Mouse (Mus musculus): ENCODE data around the gene Scd3.
"Not testable (repeated sequence)": the region's sequence is repeated elsewhere in the genome, so short reads cannot be mapped to it uniquely, and the experiment has no call there.

The Scd3 gene

DNA sequence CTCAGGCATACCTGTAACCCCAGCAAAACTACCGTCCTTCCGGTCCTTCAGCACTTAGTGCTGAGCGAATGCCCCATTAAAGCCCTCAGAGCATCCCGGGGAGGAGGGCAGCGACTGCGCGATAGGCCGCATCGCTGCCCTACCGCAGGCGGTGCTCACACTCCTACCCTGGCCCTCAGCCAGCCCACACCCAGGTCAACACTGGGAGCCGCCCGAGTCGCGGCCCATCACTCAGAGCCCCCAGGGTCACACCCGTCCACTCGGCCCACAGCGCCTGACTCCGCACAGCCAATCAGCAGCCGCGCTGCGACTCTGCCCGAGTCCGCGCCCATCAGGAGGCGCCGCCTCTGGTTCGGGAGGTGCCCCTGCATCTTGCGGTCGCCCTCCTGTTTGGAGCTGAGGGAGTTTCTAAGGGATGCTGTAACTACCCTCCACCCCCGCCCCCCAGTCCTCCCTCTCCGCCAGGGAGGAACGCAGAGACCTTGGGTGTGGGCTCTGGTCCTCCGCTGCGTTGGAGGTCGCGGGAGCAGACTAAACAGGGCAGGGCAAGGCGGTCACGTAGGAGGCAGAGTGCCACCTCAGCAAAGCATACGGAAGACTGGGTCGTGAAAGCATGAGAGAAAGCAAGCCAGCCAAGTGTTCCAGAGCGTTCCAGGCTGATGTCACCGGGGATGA, 63.9 kb downstream of the Scd3 start:
- in situ Hi-C loops (cut with MboI, MseI): no loop called here

DNA sequence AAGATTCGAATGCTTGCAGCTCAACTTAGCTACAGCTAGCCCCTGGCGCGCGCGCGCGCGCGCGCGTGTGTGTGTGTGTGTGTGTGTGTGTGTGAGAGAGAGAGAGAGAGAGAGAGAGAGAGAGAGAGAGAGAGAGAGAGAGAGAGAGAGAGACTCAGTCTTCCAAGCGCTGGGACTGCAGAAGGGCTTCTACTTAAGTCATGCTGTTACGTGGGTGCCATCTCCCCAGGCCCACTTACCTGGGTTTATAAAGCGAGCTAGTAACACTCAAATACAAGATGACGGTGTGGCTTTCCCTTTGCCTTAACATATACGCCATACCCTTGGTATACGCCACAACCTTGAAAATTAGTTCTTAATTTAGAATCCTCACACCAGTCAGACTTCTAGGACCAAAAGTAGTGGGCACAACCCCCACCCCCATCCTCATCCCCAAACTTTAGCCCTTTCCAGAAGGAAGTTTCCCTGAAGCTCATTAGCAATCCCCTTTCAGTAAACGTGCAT, 64.5 kb downstream of the Scd3 start:
- in situ Hi-C loops (cut with MboI, MseI): no loop called here

DNA sequence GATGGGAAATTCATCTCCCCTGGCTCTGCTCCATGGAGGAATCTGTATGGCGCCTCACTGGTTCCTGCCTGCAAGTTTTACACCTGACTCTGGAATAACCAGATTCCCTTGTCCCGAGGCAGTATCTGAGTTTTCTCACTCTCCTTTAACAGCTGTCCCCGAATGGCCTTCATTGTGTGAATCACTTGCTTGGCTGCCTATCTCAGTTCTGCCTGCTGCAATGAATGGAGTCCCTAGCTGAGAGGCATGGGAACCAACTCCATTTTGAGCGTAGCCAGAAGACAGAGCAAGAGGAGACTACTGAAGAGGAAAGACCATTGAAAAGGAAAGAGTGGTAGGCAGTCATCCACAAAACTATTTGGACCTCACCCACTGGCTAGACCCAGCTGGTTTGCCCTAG, 70.6 kb downstream of the Scd3 start:
- in situ Hi-C loops (cut with MboI, MseI): loop anchor here (10.0 kb wide), 1 partner anchor 599 kb away; the partner anchor contains the start of gene Slc25a28

DNA sequence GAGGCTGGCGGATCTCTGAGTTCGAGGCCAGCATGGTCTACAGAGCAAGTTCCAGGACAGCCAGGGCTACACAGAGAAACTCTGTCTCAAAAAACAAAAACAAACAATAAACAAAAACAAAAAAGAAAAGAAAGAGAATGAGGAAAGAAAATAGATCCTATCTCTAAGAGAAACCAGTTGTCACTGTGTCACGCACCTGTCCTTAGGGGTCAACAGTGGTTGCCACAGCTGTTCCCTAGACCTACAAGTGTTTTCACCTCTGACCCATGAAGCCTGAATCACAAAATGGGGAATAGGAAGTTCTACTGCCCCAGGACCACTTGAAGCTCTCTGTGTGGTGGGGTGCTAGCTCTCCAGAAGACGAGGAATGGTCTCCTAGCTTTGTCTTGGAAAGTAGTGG, 71.4 kb downstream of the Scd3 start:
- in situ Hi-C loops (cut with MboI, MseI): loop anchor here (10.0 kb wide), 1 partner anchor 600 kb away; the partner anchor contains the start of gene Slc25a28

DNA sequence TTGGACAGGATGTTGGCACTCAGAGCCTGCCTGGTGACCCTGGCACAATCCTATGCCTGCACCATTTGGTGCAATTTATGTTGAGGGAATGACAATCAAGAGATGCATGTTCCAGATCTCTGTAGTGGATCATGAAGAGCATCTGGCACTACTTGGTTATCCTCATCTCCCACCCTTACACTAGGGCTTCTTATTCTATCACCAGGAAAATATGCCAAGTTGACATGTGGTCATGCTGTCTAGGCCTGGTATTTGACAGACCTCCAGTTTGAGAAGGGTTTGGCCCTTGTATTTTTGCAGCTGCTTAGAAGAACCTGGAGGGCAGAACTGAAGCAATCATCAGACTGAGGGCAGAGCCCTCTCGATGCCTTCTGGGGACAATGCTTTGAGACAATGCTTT, 72.3 kb downstream of the Scd3 start:
- in situ Hi-C loops (cut with MboI, MseI): loop anchor here (10.0 kb wide), 1 partner anchor 601 kb away; the partner anchor contains the start of gene Slc25a28

DNA sequence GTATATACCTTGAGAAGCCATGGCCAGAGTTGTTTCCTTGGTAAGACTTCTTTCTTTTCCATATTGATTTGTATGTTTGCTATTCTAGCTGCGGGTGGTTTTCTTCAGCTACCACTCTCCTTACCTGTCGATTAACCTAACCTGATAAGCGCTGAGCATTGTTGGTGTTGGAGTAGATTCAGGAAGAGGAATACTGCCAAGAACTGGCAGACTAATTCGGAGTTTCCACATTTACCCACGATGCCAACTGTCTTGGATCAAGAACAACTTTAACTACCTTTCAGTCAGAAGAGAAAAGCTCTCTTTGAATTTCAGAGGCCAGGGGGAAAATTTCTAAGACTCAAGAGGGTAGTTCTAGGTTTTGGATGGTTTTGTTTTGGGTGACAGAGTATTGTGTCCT, 73.8 kb downstream of the Scd3 start:
- in situ Hi-C loops (cut with MboI, MseI): loop anchor here (10.0 kb wide), 1 partner anchor 602 kb away; the partner anchor contains the start of gene Slc25a28

DNA sequence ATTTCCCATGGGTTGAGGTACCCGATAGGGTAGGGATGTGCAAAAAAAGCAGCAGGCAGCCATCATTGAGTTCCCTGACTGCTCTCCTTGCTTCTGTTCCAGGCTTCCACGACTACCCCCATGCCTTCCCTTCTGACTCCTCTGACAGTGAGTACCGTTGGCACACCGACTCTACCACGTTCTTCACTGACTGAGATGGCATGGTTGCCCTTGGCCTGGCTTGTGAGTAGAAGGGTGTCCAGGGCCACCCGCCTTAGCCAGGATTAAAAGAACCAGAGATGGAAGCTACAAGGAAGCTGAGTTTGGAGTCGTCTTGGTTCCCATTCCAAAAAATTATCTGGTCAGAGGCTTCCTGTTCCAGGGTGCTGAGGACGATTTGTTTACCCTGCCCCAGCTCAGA, 74.9 kb downstream of the Scd3 start:
- in situ Hi-C loops (cut with MboI, MseI): loop anchor here (10.0 kb wide), 1 partner anchor 603 kb away; the partner anchor contains the start of gene Slc25a28

DNA sequence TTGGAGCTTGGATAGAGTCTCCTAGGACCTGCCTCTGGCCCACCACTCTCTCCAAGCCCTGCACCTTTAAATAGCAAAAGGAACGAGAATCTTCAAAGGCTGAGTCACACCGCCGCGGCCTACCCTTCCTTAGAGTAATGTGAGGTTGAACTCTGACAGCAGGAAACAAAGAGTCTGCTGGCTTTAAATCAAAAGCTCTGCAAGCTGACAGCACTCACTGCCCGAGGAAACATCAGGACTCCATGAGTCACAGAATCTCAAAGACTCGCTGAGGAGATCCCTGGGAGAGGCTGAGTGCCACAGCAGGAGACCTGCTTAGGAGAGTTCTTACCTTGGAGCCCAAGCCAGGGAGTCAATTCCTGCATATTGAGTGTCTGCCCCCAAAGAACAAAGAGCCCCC, 77.7 kb downstream of the Scd3 start:
- in situ Hi-C loops (cut with MboI, MseI): no loop called here

DNA sequence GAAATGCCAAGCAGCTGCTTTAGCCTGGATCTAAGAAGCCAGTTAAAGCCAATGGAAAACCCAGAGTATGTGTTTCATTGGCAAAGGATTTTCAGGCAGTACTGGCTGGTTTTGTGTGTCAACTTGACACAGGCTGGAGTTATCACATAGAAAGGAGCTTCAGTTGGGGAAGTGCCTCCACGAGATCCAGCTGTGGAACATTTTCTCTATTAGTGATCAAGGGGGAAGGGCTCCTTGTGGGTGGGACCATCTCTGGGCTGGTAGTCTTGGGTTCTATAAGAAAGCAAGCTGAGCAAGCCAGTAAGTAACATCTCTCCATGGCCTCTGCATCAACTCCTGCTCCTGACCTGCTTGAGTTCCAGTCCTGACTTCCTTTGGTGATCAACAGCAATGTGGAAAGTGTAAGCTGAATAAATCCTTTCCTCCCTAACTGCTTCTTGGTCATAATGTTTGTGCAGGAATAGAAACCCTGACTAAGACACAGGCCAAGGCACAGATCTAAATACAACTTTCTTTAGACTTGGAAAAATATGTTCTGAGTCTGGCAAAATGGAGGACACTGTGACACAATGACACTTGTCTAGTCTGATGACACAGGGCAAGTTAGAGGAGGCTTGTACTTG, 78.9 kb downstream of the Scd3 start:
- in situ Hi-C loops (cut with MboI, MseI): not testable (repeated sequence)

DNA sequence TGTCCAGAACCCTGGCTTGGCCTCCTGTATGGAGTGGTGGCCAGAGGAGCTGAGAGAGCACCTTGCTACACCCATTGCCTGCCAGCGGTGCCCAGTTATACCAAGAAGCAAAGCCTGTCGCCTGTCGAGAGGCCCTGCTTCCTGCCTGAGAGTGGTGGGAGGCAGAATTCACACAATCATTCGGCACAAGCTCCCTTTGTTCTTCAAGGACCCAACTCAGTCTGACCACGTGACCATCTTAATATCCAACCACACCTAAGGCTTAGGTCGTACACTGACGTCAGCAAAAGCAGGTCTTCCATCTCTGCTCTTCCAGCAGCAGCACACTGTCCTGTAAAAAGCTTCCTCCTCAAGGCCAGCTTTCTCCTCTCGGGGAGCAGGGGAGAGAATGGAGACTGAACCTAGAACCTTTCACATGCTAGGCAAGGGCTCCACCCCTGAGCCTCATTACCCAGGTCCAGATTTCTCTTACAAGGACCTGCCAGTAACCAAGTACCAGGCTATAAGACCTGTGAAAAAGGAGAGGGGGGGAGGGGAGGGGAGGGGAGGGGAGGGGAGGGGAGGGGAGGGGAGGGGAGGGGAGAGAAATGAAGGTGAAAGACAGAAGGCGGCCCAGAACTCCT, 79.6 kb downstream of the Scd3 start:
- in situ Hi-C loops (cut with MboI, MseI): no loop called here

DNA sequence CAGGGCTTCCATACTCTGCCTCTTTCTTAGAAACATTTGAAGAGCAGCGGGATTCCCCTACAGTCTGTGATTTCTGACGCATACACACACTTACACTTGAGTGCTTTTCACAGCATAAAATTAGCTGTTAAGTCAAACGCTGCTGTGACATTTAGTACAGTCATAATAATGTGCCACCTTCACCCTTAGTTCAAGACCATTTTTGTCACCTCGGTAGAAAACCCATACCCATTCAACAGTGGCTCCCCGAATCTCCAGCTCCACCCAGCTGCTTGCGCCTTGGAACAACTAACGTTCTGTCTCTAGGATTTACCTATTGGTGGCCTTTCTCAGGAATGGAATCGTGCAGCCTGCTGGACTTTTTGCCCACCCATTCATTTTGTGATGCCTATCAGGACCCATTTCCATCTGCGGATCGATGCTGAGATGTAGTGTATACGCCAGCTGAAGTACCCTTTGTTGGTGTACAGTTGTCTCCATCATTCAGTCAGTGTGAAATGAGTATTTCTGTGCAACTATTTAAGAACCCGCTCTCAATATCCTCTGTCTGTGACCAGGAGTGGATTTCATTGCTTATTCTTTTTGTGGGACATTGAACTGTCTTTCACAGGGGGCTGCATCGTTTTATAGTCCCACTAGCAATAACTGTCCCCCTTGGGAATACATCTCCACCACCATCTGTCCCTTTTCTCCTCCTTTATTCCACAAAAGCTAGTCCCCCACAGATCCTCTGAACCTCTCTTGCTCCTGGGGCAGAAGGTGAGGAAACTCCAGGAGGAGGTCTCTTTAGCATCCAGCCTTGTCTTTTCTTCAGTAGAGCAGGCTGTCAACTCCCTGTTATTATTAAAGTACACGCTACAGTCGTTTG, 80.3 kb downstream of the Scd3 start:
- in situ Hi-C loops (cut with MboI, MseI): no loop called here

DNA sequence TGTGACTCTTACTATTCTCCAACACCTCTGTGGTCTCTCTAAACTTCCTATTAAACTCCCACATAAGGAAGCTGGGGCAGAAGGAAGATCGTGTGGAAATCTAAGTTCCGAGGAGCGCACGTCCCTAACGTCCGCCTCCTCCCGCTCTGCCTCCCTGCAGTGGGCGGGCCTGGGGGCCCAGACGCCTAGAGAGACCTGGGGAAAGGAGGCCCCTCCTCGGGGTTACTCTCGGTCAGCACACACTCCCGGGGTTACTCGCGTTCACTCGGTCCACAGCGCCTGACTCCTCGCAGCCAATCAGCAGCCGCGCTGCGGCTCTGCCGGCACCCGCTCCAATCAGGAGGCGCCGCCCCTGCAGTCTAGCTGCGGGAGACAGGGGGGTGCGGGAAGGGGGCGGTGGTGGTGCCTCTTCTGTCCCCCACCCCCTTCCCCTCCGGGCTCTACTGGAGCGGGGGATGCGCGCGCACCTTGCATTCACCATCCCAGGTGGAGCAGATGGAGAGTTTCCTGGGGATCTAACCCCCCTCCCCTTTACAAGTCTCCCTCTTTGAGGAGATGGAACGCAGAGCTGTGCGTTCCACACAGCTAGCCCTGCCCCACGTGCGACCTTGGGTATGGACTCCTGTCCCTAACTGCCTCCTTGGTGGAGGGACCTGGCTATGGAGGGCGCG, 81.1 kb downstream of the Scd3 start:
- in situ Hi-C loops (cut with MboI, MseI): no loop called here

DNA sequence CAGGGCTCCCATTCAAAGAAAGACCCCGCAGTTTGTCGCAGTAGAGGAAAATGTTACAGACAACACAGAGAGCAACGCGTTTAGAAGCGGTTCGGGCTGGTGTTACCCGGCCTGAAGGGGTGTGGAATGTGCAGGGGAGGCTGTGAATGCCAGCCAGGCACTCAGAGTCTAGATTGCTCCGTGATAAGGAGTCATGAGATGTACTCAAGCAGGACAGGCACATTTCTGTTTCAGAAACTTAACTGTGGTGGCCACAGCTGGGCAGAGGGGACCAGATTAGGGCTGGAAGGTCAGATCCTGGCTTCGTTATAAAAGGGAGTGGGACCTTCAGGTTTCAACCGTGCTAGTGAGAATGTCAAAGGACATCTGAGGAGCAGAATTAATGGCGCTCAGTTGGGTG, 81.7 kb downstream of the Scd3 start:
- in situ Hi-C loops (cut with MboI, MseI): no loop called here

DNA sequence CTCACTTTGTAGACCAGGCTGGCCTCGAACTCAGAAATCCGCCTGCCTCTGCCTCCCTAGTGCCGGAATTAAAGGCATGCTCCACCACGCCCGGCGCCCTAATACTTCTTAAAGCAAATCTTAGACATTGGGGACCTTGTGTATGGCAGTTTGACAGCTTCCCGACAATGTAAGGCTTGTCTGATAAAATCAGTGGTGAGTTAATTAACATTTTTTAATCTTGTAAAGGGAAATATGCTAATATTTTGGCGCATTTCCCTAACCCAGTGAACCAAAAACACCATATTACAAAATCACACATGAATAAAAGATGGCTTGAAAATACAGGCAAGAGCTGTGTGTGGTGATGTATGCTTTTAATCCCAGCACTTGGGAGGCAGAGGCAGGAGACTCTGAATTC, 82.5 kb downstream of the Scd3 start:
- in situ Hi-C loops (cut with MboI, MseI): no loop called here

DNA sequence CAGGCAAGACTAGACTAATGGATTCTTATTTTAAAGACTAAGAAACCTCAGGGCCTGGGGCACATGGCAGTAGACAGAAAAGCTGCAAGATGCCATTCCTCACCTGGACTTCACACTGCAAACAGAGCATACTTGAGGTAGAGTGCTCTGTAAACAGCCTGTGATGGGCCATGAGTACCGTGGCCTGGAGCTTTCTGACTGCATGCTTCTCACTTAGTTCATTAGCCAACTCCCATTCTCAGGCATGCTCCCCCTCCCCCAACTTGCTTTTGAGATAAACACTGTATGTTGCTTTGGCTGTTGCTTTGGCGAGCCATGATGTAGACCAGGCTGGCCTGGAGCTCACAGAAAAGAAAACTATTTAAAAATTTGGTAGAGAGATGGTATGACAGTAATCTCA, 83.0 kb downstream of the Scd3 start:
- in situ Hi-C loops (cut with MboI, MseI): no loop called here

DNA sequence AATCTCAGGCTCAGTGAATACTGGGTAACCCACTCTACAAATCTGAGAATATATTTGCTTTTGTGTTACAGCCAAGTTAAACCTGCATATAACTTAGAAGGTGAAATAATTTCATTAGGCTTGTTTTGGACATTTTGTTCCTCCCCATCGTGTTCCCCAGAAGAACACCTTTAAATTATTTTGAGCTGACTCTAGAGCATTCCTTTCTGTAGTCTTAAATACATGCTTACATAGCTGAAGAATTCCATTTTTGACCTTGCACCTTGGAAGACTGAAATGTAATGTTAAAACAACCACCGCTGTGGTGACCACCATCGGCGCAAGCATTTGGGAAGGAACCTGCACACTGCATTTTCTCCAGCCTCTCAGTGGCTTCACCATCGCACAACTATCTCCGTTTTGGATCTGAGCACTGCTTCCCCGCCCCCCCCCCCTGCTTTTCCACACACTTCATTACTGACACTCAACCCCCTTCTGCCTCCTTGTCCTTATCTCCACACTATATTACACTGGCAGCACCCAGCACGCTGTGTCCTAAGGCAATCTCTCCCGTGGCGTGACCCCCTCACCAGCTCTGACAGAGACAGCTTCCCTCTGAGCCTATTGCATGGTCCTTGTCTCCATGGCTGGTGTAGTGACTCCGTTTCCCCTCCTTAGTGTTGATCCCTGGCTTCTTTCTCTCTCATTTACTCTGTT, 84.5 kb downstream of the Scd3 start:
- in situ Hi-C loops (cut with MboI, MseI): no loop called here

DNA sequence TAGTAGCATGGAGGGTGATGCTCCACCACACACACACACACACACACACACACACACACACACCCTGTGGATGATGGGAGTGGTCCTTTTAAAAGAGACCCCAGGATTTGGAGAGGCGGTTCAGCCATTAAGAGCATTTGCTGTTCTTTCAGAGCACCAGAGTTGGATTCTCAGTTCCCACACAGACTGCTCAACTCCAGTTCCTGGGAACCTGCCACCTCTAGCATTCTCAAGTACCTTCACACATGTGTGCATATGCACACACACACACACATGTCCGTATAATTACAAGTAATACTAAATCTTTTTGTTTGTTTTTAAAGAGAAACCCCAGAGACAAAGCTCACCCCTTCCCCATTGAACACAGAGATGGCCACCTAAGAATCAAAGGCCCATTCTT, 89.0 kb downstream of the Scd3 start:
- in situ Hi-C loops (cut with MboI, MseI): no loop called here

DNA sequence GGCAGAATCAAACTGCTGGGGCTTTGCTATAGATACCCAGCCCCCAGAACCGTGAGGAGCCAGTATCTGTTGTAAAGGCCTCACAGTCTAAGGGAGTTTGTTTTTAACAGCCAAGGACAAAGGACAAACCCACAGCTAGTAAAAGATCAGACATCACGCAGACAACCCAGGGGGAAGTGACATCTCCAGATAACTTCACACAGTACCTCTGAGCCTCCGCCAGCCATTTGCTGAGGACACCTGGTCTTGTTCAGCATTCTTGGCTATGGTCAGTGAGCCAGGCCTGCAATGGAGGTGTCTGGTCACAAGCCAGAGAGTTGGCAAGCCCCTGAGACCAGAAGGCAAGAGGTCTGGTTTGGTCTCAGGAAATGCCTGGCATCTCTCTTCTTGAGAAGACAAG, 89.4 kb downstream of the Scd3 start:
- in situ Hi-C loops (cut with MboI, MseI): no loop called here

DNA sequence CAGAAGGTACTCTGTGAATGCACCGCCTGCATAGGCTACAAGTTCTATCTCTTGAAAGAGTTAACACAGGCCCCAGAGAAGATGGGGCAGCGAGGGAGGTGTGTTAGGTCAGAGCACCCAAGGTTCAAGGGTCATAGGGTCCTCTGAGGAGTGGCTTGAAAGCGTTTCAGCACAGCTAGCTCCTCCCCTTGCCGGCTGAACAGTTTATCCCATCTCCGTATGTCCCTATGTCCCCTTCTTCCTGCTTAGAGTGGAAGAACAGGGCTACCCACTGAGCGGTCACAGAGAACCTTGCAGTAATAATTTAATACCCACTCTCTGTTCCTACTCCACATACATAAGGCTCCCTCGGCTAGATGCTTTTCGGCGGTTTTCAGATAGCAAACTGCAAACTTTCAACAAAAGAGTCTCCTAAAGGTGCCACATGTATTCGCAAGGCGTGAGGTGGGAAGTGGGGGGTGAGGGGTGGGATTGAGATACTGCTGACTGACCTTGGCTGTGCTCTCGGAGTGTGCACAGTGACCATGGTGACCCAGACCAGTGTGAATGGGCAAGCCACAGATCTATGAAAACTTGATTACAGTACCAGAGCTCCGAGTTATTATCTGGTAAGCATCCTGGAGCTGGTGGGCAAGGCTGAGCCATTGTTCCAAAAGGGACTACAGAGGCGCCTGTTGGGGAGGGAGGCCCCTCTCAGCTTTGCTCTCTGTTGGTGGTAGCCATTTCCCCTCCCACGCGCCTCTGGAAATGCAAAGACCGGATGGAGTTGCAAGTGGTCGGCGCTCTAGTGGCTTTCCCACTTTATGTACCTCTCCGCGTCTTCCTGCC, 90.1 kb downstream of the Scd3 start, which contains the start of gene Scd2:
TSS of gene Scd2 (plus strand) at position 734 of the 828 bp plus-strand sequence.
- in situ Hi-C loops (cut with MboI, MseI): no loop called here
